Mouse (Mus musculus) kidney, postnatal 0 days (tissue): Measurements from ENCODE around the gene Pold1. TPM values are rescaled to one million over a fixed set of nuclear protein-coding genes. Genes with fewer than 3 reads are reported as not detected.

ENCODE experiments used
- ATAC-seq: fragments of 200-750 bp; cut with Nextera tagmentation; replicated peaks from 2 replicates; pipeline ENCODE4 v1.8.0; 2017; ENCODE audit warnings: low read depth, moderate number of reproducible peaks, moderate TSS enrichment, moderate library complexity; ENCODE audit not compliant: low FRiP score
- DNase-seq: peaks from one replicate; pipeline ENCODE4 v3.0.0-alpha.2; 2016; ENCODE audit warnings: low spot score
- H3K27ac ChIP-seq: fragments of 300-500 bp; sonication (generic); 2 replicates; pipeline ENCODE4 v1.5.1; 2014; ENCODE audit warnings: mild to moderate bottlenecking
- H3K27me3 ChIP-seq: fragments of 300-500 bp; sonication (generic); 2 replicates; pipeline ENCODE4 v1.6.1; 2014; ENCODE audit warnings: low read length, mixed read lengths; ENCODE audit not compliant: insufficient read depth
- H3K36me3 ChIP-seq: fragments of 300-500 bp; sonication (generic); 2 replicates; pipeline ENCODE4 v1.6.1; 2014; ENCODE audit warnings: low read length, mixed read lengths; ENCODE audit not compliant: insufficient read depth
- H3K4me1 ChIP-seq: fragments of 300-500 bp; sonication (generic); replicated peaks from 2 replicates; pipeline ENCODE4 v1.6.1; 2014; ENCODE audit warnings: antibody characterized with exemption, low read length, mixed read lengths; ENCODE audit not compliant: insufficient read depth
- H3K4me2 ChIP-seq: fragments of 300-500 bp; sonication (generic); 2 replicates; pipeline ENCODE4 v1.6.1; 2014; ENCODE audit warnings: mild to moderate bottlenecking, low read length, moderate library complexity, mixed read lengths
- H3K4me3 ChIP-seq: fragments of 300-500 bp; sonication (generic); replicated peaks from 2 replicates; pipeline ENCODE4 v1.5.1; 2014; ENCODE audit warnings: low read depth, low read length
- H3K9ac ChIP-seq: fragments of 300-500 bp; sonication (generic); 2 replicates; pipeline ENCODE4 v1.6.1; 2014; ENCODE audit warnings: low read depth, low read length
- H3K9me3 ChIP-seq: fragments of 300-500 bp; sonication (generic); replicated peaks from 2 replicates; pipeline ENCODE4 v1.6.1; 2016; ENCODE audit warnings: low read length, inconsistent platforms, mixed read lengths
- CTCF ChIP-seq: IDR thresholded peaks from 2 replicates; pipeline ENCODE4 v1.5.1; 2016; ENCODE audit warnings: antibody characterized with exemption, low read depth, mild to moderate bottlenecking, moderate library complexity
- WGBS: fragments of 180-500 bp; shearing (Covaris S2); extraction: QIAGEN DNeasy Blood & Tissue Kit; methylation state at CpG from one replicate; pipeline ENCODE4 v1.1.7; 2014; 5-methylcytosine and 5-hydroxymethylcytosine counted together
- polyA plus RNA-seq: library from polyadenylated mRNA; unstranded; fragments of >200 nt; fragmentation: Nextera tagmentation; extraction: Ambion mirVana; gene quantifications from 2 replicates; pipeline ENCODE4 v1.2.1, GENCODE M21; 2015

The Pold1 gene
- polyA plus RNA-seq, 1 experiment from 2014 or later: 38.0 TPM

DNA sequence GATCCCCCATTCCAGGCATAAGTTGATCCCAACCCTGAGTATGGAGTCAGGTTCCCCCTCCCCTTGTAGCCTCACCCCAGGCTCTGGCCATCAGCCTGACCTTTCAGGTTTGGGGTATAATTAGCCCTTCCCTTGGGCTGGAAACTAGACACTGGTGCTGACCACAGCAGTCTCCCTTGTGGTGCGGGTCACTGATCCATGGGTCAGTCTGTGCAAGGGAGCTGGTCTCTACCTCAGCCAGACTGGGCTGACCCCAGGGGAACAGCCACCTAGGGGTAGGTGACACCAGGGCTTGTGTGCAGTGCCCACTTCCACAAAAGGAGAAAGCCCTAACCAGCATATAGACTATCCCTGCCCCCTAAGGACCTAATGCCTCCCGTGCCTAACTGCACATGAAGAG, 25.6 kb downstream of the Pold1 start:
- H3K9me3 ChIP-seq: no peaks in the 10 kb centered on the region
- H3K4me3 ChIP-seq: no peak overlapping the region
- DNase-seq (no peak), ATAC-seq (no peak)
- no peak for TF ChIP-seq CTCF
- H3K4me2 ChIP-seq: no peak overlapping the region
- no peaks in the 10 kb centered on the region for H3K36me3 ChIP-seq
- H3K4me1 ChIP-seq: no peaks in the 10 kb centered on the region
- H3K27ac ChIP-seq: no peak overlapping the region
- H3K27me3 ChIP-seq: 0 out of 2 replicates have a peak, but pooled peaks cover 7% of the 10 kb centered on the region
- no peak overlapping the region for H3K9ac ChIP-seq
- WGBS: 88% methylated on average over 2 of the region's 2 CpGs

DNA sequence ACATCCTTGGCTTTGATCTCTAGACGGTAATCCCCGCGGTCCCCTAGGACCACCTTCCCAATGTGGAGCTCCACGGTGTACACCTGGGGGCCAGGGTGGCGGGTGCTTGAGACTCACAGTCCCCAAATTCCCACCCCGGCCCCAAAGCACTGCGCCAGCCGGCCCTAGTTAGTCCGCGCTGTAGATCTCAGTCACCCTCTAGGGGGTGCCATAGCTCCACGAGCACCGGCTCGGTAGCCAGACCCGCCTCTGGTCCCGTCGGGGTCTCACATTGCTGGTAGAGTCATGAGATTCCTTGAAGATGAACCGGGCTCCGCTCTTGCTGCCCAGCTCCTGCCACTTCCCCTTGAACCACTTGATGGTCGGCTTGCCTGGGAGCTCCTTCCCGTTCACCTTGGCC, 26.9 kb downstream of the Pold1 start:
- Histone ChIP-seq H3K27ac (no peak overlapping the region), H3K36me3 (no peaks in the 10 kb centered on the region), H3K9ac (no peak overlapping the region), H3K4me1 (no peaks in the 10 kb centered on the region), H3K4me3 (no peak overlapping the region; the same call in 1 of the 2 replicates), H3K4me2 (peak overlapping the region; percentile 28; the same call in 1 of the 2 replicates), H3K27me3 (0 out of 2 replicates have a peak, but pooled peaks cover 7% of the 10 kb centered on the region), H3K9me3 (no peaks in the 10 kb centered on the region)
- ATAC-seq: peak; percentile 33; the same call in 1 of the 2 replicates
- DNase-seq: peak; percentile 72
- peak; percentile 81 for TF ChIP-seq CTCF
- WGBS: 1% methylated on average over 20 of the region's 20 CpGs

GRCm38 (mm10) chr7:44520990-44521389, 27.7 kb downstream of the Pold1 start:
- Histone ChIP-seq H3K4me1 (no peaks in the 10 kb centered on the region), H3K4me2 (no peak overlapping the region), H3K4me3 (no peak overlapping the region), H3K27me3 (0 out of 2 replicates have a peak, but pooled peaks cover 7% of the 10 kb centered on the region), H3K9ac (no peak overlapping the region), H3K27ac (no peak overlapping the region), H3K36me3 (no peaks in the 10 kb centered on the region), H3K9me3 (no peaks in the 10 kb centered on the region)
- TF ChIP-seq CTCF: no peak
- 47% methylated on average over 3 of the region's 3 CpGs for WGBS
- no peak for DNase-seq
- no peak for ATAC-seq

GRCm38 (mm10) chr7:44519240-44519913, 29.3 kb downstream of the Pold1 start:
- Histone ChIP-seq H3K9me3 (no peaks in the 10 kb centered on the region), H3K27me3 (0 out of 2 replicates have a peak, but pooled peaks cover 7% of the 10 kb centered on the region), H3K4me1 (no peaks in the 10 kb centered on the region), H3K27ac (no peak overlapping the region), H3K4me3 (no peak overlapping the region), H3K4me2 (no peak overlapping the region), H3K36me3 (no peaks in the 10 kb centered on the region), H3K9ac (no peak overlapping the region)
- ATAC-seq (no peak), DNase-seq (no peak)
- TF ChIP-seq CTCF: no peak; the same call in 1 of the 2 replicates
- WGBS: 70% methylated on average over 9 of the region's 9 CpGs

GRCm38 (mm10) chr7:44507491-44507890, 41.2 kb downstream of the Pold1 start:
- no peak overlapping the region for H3K27ac ChIP-seq
- H3K9ac ChIP-seq: no peak overlapping the region
- H3K9me3 ChIP-seq: no peaks in the 10 kb centered on the region
- ATAC-seq (no peak), DNase-seq (no peak)
- no peak overlapping the region for H3K4me2 ChIP-seq
- no peak for TF ChIP-seq CTCF
- H3K27me3 ChIP-seq: no peaks in the 10 kb centered on the region
- H3K4me3 ChIP-seq: no peak overlapping the region
- H3K4me1 ChIP-seq: no peaks in the 10 kb centered on the region
- H3K36me3 ChIP-seq: no peaks in the 10 kb centered on the region

DNA sequence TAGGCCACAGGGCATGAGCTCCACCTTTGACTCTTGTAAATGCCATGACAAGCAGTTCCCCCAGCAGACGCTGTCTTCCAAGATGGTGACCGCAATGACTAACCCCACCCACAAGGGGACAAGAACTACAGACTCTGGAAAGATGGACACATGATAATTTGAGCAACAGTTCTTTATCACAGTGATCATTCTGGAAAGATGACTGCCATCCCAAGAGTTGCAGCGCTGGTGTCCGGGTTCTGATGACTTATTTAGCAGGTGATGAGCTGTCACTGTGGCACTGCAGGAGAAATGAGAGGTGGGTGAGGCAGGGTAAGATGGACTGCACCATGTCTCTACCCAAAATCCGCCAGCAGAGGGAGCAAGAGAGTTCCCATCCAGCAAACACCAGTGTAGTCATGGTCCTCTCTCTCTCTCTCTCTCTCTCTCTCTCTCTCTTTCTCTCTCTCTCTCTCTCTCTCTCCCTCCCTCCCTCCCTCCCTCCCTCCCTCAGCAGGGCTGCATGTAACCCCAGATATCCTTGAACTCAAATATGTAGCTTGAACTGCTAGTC, 47.0 kb downstream of the Pold1 start:
- no peaks in the 10 kb centered on the region for H3K9me3 ChIP-seq
- H3K36me3 ChIP-seq: no peaks in the 10 kb centered on the region
- WGBS: 32% methylated on average over 5 of the region's 5 CpGs
- no peaks in the 10 kb centered on the region for H3K27me3 ChIP-seq
- no peak overlapping the region for H3K9ac ChIP-seq
- H3K4me1 ChIP-seq: no peaks in the 10 kb centered on the region
- H3K4me3 ChIP-seq: no peak overlapping the region
- peak; percentile 78 for TF ChIP-seq CTCF
- DNase-seq (peak; percentile 58), ATAC-seq (no peak)
- H3K27ac ChIP-seq: no peak overlapping the region
- H3K4me2 ChIP-seq: no peak overlapping the region
